Mouse (Mus musculus) embryo, embryonic 10 days (tissue): ENCODE data around the gene Mrps21.
"Not testable (repeated sequence)": the region's sequence is repeated elsewhere in the genome, so short reads cannot be mapped to it uniquely, and the experiment has no call there.

Experiments
- DNase-seq: peaks from one replicate; pipeline ENCODE4 v3.0.0-alpha.2; 2015; ENCODE audit warnings: low spot score

Mrps21 gene

GRCm38 (mm10) chr3:95891211-95892065 is 20.1 kb upstream of the Mrps21 start, which contains the start of gene BC028528:
Gene BC028528, minus strand, starts transcription at chr3:95892005.
- DNase-seq: peak; percentile 75

DNA sequence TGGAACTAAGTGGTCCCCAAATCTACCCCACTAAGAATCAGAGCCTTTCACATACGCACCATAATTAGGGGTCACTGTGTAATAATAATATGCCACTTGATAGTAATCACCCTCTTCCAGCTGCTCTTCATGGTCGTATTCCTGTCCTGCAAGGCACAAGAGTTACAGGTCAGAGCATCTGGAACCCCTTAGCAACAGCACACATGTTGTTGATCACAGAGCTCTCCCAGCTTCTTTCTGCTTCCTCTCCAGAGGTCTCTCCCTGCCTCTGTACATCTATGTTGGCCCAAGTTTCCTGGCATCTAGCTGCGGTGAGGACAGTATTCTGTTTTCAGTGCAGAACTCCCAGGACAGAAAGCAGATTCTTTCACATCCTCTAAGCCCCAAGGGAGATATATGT is 18.3 kb upstream of the Mrps21 start:
- peak; percentile 55 for DNase-seq

- DNase-seq: no peak
These were observed 16.3 kb upstream of the Mrps21 start for GRCm38 (mm10) chr3:95887596-95887995.

- no peak for DNase-seq
These were observed 13.1 kb upstream of the Mrps21 start for GRCm38 (mm10) chr3:95884400-95884799.

GRCm38 (mm10) chr3:95882816-95883425 is 11.6 kb upstream of the Mrps21 start:
- DNase-seq: peak; percentile 82

- peak; percentile 98 for DNase-seq
These were observed 10.9 kb upstream of the Mrps21 start, which contains the start of gene Ciart for GRCm38 (mm10) chr3:95881979-95882815. Gene Ciart, minus strand, starts transcription at chr3:95882251.

GRCm38 (mm10) chr3:95879063-95879462 is 7.7 kb upstream of the Mrps21 start:
- no peak for DNase-seq

- DNase-seq: no peak
These were observed 729 bp upstream of the Mrps21 start for GRCm38 (mm10) chr3:95872048-95872447.

GRCm38 (mm10) chr3:95870976-95871375 is 343 bp downstream of the Mrps21 start:
- no peak for DNase-seq

- DNase-seq: no peak
These were observed 3.9 kb downstream of the Mrps21 start for GRCm38 (mm10) chr3:95867408-95867807.

DNA sequence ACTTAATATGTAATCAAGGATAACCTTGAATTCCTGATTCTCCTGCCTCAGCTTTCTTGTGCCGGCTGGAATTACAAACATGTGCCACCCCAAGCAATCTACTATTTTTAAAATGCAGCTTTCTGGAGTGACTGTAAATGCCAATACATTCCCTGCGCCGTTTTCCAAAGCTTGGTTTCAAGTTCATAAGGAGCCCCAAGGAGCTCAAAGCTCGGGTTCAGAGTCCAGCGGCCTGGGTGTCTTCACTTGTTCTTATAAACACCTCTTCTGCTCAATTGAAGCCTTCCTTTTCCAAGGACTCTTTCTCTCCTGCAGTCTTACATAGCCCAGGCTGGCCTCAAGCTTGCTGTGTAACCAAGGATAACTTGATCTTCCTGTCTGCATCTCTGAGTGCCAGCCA is 5.2 kb downstream of the Mrps21 start:
- DNase-seq: no peak

DNA sequence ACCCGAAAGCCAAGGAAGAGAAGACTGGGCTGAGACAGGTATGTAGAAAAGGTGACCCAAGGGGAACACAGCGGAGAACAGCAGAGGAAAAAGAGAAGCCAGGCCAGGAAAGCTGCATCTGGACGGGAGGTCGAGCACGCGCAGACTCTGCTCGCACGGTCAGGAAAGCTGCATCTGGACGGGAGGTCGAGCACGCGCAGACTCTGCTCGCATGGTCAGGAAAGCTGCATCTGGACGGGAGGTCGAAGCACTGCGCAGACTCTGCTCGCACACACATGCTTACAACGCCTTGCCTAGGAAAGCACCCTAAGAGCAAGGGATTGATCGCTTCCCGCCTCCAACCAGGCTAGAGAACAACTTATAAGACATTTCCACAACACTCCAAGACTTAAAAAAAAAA is 5.7 kb downstream of the Mrps21 start:
- no peak for DNase-seq

DNA sequence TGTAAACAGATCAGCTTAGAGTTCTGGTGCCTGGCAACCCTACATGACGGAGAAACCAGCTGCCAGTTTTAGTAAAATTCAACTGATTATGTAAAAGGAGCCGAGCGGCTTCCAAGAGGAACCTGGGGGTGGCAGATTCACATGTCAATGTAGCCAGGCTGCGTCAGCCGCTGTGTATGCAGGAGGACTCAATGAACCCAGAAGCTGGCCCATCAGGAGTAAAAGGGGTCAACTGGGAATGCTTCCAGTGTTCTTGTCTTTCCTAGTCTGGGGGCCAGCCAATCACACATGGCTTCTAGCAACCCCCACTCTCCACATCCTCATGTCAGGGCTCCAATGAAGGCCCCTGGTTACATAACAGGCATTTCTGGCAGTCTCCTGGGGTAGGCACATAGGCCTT is 6.3 kb downstream of the Mrps21 start:
- DNase-seq: no peak

DNA sequence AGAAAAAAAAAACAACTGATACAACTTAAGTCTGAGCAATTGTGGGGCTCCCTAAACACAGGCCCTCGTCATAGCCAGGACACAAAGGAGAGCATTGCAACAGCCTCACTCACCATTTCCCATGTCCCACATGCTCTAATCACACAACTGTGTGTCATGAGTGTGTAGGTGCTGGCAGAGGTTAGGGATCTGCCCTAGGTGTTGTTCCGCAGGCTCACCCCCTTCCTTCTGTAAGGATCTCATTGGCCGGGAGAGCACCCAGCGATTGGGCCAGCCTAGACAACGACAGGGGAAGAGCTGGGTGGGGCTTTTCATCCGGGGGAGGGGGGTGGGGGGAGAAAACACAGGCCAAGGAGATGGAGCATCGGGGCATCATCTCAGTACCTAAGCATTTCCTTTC is 7.7 kb downstream of the Mrps21 start:
- DNase-seq: no peak

- DNase-seq: peak; percentile 84
These were observed 9.5 kb downstream of the Mrps21 start for GRCm38 (mm10) chr3:95861796-95862195.

- DNase-seq: peak; percentile 16
These were observed 10.1 kb downstream of the Mrps21 start for GRCm38 (mm10) chr3:95861216-95861615.

- DNase-seq: peak; percentile 20
These were observed 11.0 kb downstream of the Mrps21 start for GRCm38 (mm10) chr3:95860323-95860722.

GRCm38 (mm10) chr3:95858278-95858677 is 13.0 kb downstream of the Mrps21 start:
- not testable (repeated sequence) for DNase-seq

DNA sequence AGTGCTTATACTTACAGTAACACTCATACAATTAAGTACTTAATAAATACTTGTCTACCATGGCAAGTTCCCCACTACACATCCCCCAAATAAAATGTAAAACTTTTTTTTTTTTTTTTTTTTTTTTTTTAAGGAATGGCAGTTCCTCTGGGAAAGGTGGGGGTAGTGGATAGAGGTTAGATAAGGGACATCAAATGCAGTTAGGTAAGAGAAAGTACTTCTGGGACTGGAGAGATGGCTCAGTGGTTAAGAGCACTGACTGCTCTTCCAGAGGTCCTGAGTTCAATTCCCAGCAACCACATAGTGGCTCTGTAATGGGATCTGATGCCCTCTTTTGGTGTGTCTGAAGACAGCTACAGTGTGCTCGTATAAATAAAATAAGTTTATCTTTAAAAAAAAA is 14.3 kb downstream of the Mrps21 start:
- DNase-seq: not testable (repeated sequence)

DNA sequence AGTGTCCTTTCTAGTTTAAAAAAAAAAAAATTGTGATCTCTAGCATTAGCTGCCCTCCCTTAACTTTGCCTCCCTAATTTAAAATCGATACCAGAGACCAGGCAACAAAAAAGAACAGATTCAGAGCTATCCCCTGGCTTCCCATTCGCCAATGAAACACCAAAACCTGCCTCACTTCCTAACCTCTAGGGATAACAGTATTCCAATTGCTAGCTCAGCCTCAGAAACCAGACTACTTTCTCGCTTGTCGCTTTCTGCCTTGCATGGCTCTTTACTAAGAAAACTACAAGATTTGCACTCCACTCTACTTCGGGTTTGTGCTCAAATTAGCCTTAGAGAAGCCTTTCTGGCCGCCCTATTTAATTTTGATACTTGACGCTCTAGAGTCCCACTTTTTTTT is 15.2 kb downstream of the Mrps21 start:
- DNase-seq: peak; percentile 30

DNA sequence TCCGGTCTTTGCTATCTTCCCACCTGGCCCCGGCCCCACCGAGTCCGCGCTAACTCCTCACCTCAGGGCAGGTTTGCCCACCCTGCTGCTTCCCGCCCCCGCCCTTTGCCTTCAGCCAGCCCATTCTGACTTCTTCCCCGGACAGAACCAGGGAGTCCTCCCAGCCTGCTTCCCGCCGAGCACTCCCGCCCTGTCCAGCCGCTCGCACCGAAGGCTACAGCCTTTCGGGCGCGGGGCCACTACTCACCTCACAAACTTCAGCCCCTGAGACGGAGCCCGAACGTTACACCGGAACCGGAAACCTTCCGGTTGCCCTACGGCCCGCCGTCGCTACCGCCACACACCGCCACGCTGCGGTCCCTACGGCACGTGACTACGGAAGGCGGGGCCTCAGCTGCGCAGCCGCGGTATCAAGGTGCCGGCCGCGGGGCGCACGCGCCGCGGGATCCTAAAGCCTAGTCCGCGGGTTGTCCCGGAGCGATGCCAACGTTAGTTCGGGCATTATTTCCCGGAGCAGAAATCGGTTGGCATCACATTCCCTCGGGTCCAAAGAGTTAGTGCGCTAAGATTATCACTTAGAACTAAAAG is 15.7 kb downstream of the Mrps21 start, which contains the start of gene Prpf3:
Gene Prpf3, minus strand, starts transcription at position 384 of the 588 bp plus-strand sequence.
- peak; percentile 98 for DNase-seq

GRCm38 (mm10) chr3:95851317-95851716 is 20.0 kb downstream of the Mrps21 start:
- DNase-seq: no peak
